Mouse (Mus musculus) layer of hippocampus, adult 8-10 months (tissue): ENCODE measurements around the gene Cracr2a. TPM values are rescaled to one million over a fixed set of nuclear protein-coding genes. Genes with fewer than 3 reads are reported as not detected.

Experiments
- DNase-seq, 2 experiments: peaks; one replicate each; pipeline ENCODE4 v3.0.0; 2022; ENCODE audit warnings: low spot score in 2 of 2
- total RNA-seq, 4 experiments: library from RNA; stranded (reverse); gene quantifications; 2 replicates each; pipeline ENCODE4 v1.2.4; 2022

Gene Cracr2a
- total RNA-seq, 4 experiments from 2014 or later = 2.8 to 3.6 (median 3.4) TPM

GRCm38 (mm10) chr6:127625135-127625534, 64.0 kb downstream of the Cracr2a start:
- peak; percentile 24 to 75 for DNase-seq

GRCm38 (mm10) chr6:127627453-127627852, 66.3 kb downstream of the Cracr2a start:
- no peak for DNase-seq

GRCm38 (mm10) chr6:127629249-127629648, 68.1 kb downstream of the Cracr2a start:
- no peak for DNase-seq

- DNase-seq = no peak
Observed at GRCm38 (mm10) chr6:127634858-127635257, 73.7 kb downstream of the Cracr2a start.

- no peak for DNase-seq
Observed at GRCm38 (mm10) chr6:127635462-127636189, 74.5 kb downstream of the Cracr2a start.

- no peak for DNase-seq
Observed at GRCm38 (mm10) chr6:127641077-127641801, 80.1 kb downstream of the Cracr2a start.

- no peak for DNase-seq
Observed at GRCm38 (mm10) chr6:127655988-127656387, 94.8 kb downstream of the Cracr2a start.

GRCm38 (mm10) chr6:127657152-127657551, 96.0 kb downstream of the Cracr2a start:
- no peak for DNase-seq

- DNase-seq = no peak
Observed at GRCm38 (mm10) chr6:127659472-127659871, 98.3 kb downstream of the Cracr2a start.

GRCm38 (mm10) chr6:127659966-127660365, 98.8 kb downstream of the Cracr2a start:
- no peak for DNase-seq

- DNase-seq = no peak
Observed at GRCm38 (mm10) chr6:127661717-127662292, 100.7 kb downstream of the Cracr2a start.

- no peak for DNase-seq
Observed at GRCm38 (mm10) chr6:127663263-127663662, 102.1 kb downstream of the Cracr2a start.

- DNase-seq = no peak
Observed at GRCm38 (mm10) chr6:127669313-127669712, 108.2 kb downstream of the Cracr2a start.

GRCm38 (mm10) chr6:127670031-127670430, 108.9 kb downstream of the Cracr2a start:
- no peak for DNase-seq

GRCm38 (mm10) chr6:127672071-127672470, 110.9 kb downstream of the Cracr2a start:
- DNase-seq = no peak

GRCm38 (mm10) chr6:127676866-127677265, 115.7 kb downstream of the Cracr2a start:
- DNase-seq = no peak

GRCm38 (mm10) chr6:127678320-127678719, 117.2 kb downstream of the Cracr2a start:
- no peak for DNase-seq

GRCm38 (mm10) chr6:127678998-127679397, 117.9 kb downstream of the Cracr2a start:
- DNase-seq = no peak

- DNase-seq = no peak
Observed at GRCm38 (mm10) chr6:127680784-127681183, 119.6 kb downstream of the Cracr2a start.

GRCm38 (mm10) chr6:127683561-127683960, 122.4 kb downstream of the Cracr2a start:
- DNase-seq = no peak

- DNase-seq = no peak
Observed at GRCm38 (mm10) chr6:127684981-127685380, 123.8 kb downstream of the Cracr2a start.

GRCm38 (mm10) chr6:127687181-127687860, 126.2 kb downstream of the Cracr2a start:
- no peak for DNase-seq
